Mouse (Mus musculus) hindbrain, embryonic 14.5 days (tissue): ENCODE results near the gene Plod1. TPM values are rescaled to one million over a fixed set of nuclear protein-coding genes. Genes with fewer than 3 reads are reported as not detected.

Experiments used
- ATAC-seq: fragments of 200-750 bp; cut with Nextera tagmentation; 2 replicates; pipeline ENCODE4 v1.8.0; 2017; ENCODE audit warnings: moderate number of reproducible peaks, mild to moderate bottlenecking, moderate TSS enrichment, moderate library complexity; ENCODE audit not compliant: low FRiP score
- DNase-seq: peaks from one replicate; pipeline ENCODE4 v3.0.0-alpha.2; 2015; ENCODE audit warnings: low spot score
- H3K27ac ChIP-seq: fragments of 300-500 bp; sonication (generic); 2 replicates; pipeline ENCODE4 v1.5.1; 2014; ENCODE audit warnings: mild to moderate bottlenecking, moderate library complexity
- H3K27me3 ChIP-seq: fragments of 300-500 bp; sonication (generic); 2 replicates; pipeline ENCODE4 v1.6.1; 2014; ENCODE audit warnings: mild to moderate bottlenecking, low read length, mixed read lengths; ENCODE audit not compliant: control insufficient read depth, insufficient read depth
- H3K36me3 ChIP-seq: fragments of 300-500 bp; sonication (generic); replicated peaks from 2 replicates; pipeline ENCODE4 v1.6.1; 2014; ENCODE audit not compliant: control insufficient read depth, insufficient read depth
- H3K4me1 ChIP-seq: fragments of 300-500 bp; sonication (generic); replicated peaks from 2 replicates; pipeline ENCODE4 v1.6.1; 2014; ENCODE audit warnings: antibody characterized with exemption, low read length, mixed read lengths; ENCODE audit not compliant: control insufficient read depth, insufficient read depth
- H3K4me2 ChIP-seq: fragments of 300-500 bp; sonication (generic); replicated peaks from 2 replicates; pipeline ENCODE4 v1.6.1; 2014; ENCODE audit warnings: mild to moderate bottlenecking, moderate library complexity
- H3K4me3 ChIP-seq: fragments of 300-500 bp; sonication (generic); replicated peaks from 2 replicates; pipeline ENCODE4 v1.5.1; 2014; ENCODE audit warnings: mild to moderate bottlenecking, low read length
- H3K9ac ChIP-seq: fragments of 300-500 bp; sonication (generic); 2 replicates; pipeline ENCODE4 v1.6.1; 2014
- H3K9me3 ChIP-seq: fragments of 300-500 bp; sonication (generic); 2 replicates; pipeline ENCODE4 v1.6.1; 2016; ENCODE audit warnings: low read length; ENCODE audit not compliant: control insufficient read depth
- WGBS: fragments of 180-500 bp; shearing (Covaris S2); extraction: QIAGEN DNeasy Blood & Tissue Kit; methylation state at CpG from one replicate; pipeline ENCODE4 v1.1.7; 2014; 5-methylcytosine and 5-hydroxymethylcytosine counted together
- polyA plus RNA-seq: library from polyadenylated mRNA; unstranded; fragments of >200 nt; fragmentation: Nextera tagmentation; extraction: Ambion mirVana; gene quantifications from 2 replicates; pipeline ENCODE4 v1.2.1, GENCODE M21; 2014

The Plod1 gene
- polyA plus RNA-seq, 1 experiment from 2014 or later, result 28.1 TPM

GRCm38 (mm10) chr4:147903601-147904000, 33.0 kb downstream of the Plod1 start:
- DNase-seq, result no peak
- no peak for ATAC-seq
- 75% methylated on average over 3 of the region's 3 CpGs for WGBS
- Histone ChIP-seq H3K36me3 (peaks cover 36% of the 10 kb centered on the region), H3K4me3 (peak overlapping the region; percentile 77), H3K4me2 (peak overlapping the region; percentile 58), H3K9me3 (no peaks in the 10 kb centered on the region), H3K4me1 (peaks cover 13% of the 10 kb centered on the region), H3K9ac (peak overlapping the region; percentile 82), H3K27me3 (no peaks in the 10 kb centered on the region), H3K27ac (no peak overlapping the region)

- Histone ChIP-seq H3K27me3 (no peaks in the 10 kb centered on the region), H3K36me3 (peaks cover 42% of the 10 kb centered on the region), H3K4me1 (peaks cover 13% of the 10 kb centered on the region), H3K4me2 (peak overlapping the region; percentile 58; the same call in 1 of the 2 replicates), H3K9ac (no peak overlapping the region), H3K27ac (no peak overlapping the region), H3K9me3 (no peaks in the 10 kb centered on the region), H3K4me3 (no peak overlapping the region)
- 92% methylated on average over 12 of the region's 12 CpGs for WGBS
- DNase-seq (no peak), ATAC-seq (no peak)
These were observed 33.6 kb downstream of the Plod1 start for GRCm38 (mm10) chr4:147902906-147903500.

- no peak overlapping the region for H3K4me2 ChIP-seq
- 86% methylated on average over 7 of the region's 7 CpGs for WGBS
- no peaks in the 10 kb centered on the region for H3K9me3 ChIP-seq
- H3K9ac ChIP-seq, result no peak overlapping the region
- no peak for ATAC-seq
- DNase-seq, result no peak
- no peak overlapping the region for H3K27ac ChIP-seq
- no peak overlapping the region for H3K4me3 ChIP-seq
- H3K27me3 ChIP-seq, result no peaks in the 10 kb centered on the region
- H3K4me1 ChIP-seq, result peaks cover 13% of the 10 kb centered on the region
- H3K36me3 ChIP-seq, result peaks cover 68% of the 10 kb centered on the region
These were observed 36.1 kb downstream of the Plod1 start for GRCm38 (mm10) chr4:147900452-147900851.

- Histone ChIP-seq H3K4me2 (no peak overlapping the region), H3K4me3 (no peak overlapping the region), H3K9ac (no peak overlapping the region), H3K27ac (no peak overlapping the region), H3K9me3 (no peaks in the 10 kb centered on the region), H3K36me3 (peaks cover 97% of the 10 kb centered on the region), H3K4me1 (no peaks in the 10 kb centered on the region), H3K27me3 (no peaks in the 10 kb centered on the region)
- ATAC-seq (no peak), DNase-seq (no peak)
- 92% methylated on average over 3 of the region's 3 CpGs for WGBS
These were observed 39.2 kb downstream of the Plod1 start for GRCm38 (mm10) chr4:147897348-147897747.

- Histone ChIP-seq H3K9me3 (no peaks in the 10 kb centered on the region), H3K9ac (no peak overlapping the region), H3K4me2 (no peak overlapping the region), H3K4me1 (no peaks in the 10 kb centered on the region), H3K36me3 (peaks cover 99% of the 10 kb centered on the region), H3K27me3 (no peaks in the 10 kb centered on the region), H3K4me3 (no peak overlapping the region), H3K27ac (no peak overlapping the region)
- 78% methylated on average over 1 of the region's 1 CpGs for WGBS
- ATAC-seq (no peak), DNase-seq (no peak)
These were observed 40.2 kb downstream of the Plod1 start for GRCm38 (mm10) chr4:147896411-147896810.

- H3K4me2 ChIP-seq, result no peak overlapping the region
- peaks cover 100% of the 10 kb centered on the region for H3K36me3 ChIP-seq
- no peak overlapping the region for H3K9ac ChIP-seq
- no peak for DNase-seq
- no peak overlapping the region for H3K27ac ChIP-seq
- no peak overlapping the region for H3K4me3 ChIP-seq
- no peaks in the 10 kb centered on the region for H3K4me1 ChIP-seq
- no peaks in the 10 kb centered on the region for H3K9me3 ChIP-seq
- 94% methylated on average over 4 of the region's 4 CpGs for WGBS
- H3K27me3 ChIP-seq, result no peaks in the 10 kb centered on the region
- ATAC-seq, result no peak
These were observed 40.7 kb downstream of the Plod1 start for GRCm38 (mm10) chr4:147895815-147896330.

DNA sequence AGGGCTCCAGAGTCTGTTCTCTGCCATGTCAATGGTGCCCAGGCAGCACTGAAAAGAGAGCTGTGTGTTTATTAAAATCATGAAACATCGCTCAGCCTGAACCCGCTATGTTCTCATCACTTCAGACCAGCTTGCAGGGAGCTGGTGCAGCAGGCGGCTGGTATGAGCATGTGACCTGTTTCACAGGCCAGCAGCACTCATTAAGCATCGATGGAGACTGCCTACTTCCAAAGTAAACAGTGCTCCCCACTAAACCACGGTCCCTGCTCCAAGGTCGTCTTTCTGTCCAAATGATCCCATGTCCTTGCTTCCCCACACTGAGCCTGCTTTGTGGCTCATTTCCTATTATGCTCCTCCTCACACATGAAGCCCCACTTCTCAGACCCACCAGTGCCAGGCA, 46.2 kb downstream of the Plod1 start:
- H3K9ac ChIP-seq, result no peak overlapping the region
- H3K9me3 ChIP-seq, result no peaks in the 10 kb centered on the region
- no peaks in the 10 kb centered on the region for H3K4me1 ChIP-seq
- DNase-seq (no peak), ATAC-seq (no peak)
- 91% methylated on average over 6 of the region's 6 CpGs for WGBS
- no peak overlapping the region for H3K27ac ChIP-seq
- no peak overlapping the region for H3K4me2 ChIP-seq
- no peak overlapping the region for H3K4me3 ChIP-seq
- peaks cover 96% of the 10 kb centered on the region for H3K36me3 ChIP-seq
- no peaks in the 10 kb centered on the region for H3K27me3 ChIP-seq

DNA sequence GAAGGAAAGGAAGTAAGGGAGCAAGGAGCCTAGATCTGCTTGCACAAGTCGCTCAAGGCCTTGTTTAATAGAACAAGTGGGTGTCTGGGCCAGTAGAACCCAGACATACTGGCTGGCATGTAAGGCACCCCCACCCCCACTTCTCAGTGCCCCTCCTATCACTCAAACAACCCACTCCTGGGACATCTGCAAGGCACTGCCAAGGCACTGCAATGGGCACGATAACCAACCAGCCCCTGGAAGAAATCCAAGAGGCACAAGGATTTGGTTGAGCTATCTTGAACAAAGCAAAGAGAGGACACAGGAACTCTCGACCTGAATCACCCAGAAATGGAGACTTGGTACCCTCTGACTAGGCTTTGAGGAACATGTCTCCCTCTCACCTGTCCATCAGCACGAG, 48.3 kb downstream of the Plod1 start:
- WGBS, result 91% methylated on average over 4 of the region's 4 CpGs
- Histone ChIP-seq H3K27me3 (no peaks in the 10 kb centered on the region), H3K4me2 (no peak overlapping the region), H3K27ac (no peak overlapping the region), H3K36me3 (peaks cover 96% of the 10 kb centered on the region), H3K9me3 (no peaks in the 10 kb centered on the region), H3K4me1 (no peaks in the 10 kb centered on the region), H3K9ac (no peak overlapping the region), H3K4me3 (no peak overlapping the region)
- ATAC-seq (no peak), DNase-seq (no peak)

DNA sequence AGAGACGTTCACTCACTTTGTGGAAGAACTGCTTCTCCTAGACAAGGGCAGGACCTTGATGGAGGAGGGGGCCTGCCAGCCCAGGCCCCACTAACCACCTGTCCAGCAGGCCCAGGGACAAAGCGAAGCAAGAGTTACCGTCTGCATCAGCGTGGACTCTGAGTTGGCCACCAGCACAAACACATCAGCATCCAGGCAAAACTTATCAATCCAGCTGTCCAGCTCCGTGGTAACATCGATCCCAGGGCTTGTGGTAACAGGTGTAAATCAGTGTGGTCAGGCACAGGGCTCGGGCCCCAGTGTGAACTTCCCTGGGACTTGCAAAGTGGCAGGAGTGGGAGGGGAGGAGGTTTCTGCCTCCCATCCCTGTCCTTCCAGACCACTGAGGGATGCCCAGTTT, 49.3 kb downstream of the Plod1 start:
- no peaks in the 10 kb centered on the region for H3K9me3 ChIP-seq
- no peak overlapping the region for H3K4me2 ChIP-seq
- 95% methylated on average over 7 of the region's 7 CpGs for WGBS
- H3K4me3 ChIP-seq, result no peak overlapping the region
- H3K27ac ChIP-seq, result no peak overlapping the region
- no peaks in the 10 kb centered on the region for H3K27me3 ChIP-seq
- no peaks in the 10 kb centered on the region for H3K4me1 ChIP-seq
- no peak overlapping the region for H3K9ac ChIP-seq
- ATAC-seq (no peak), DNase-seq (no peak)
- H3K36me3 ChIP-seq, result peaks cover 96% of the 10 kb centered on the region

- ATAC-seq, result no peak
- no peak overlapping the region for H3K27ac ChIP-seq
- no peaks in the 10 kb centered on the region for H3K27me3 ChIP-seq
- DNase-seq, result no peak
- H3K9me3 ChIP-seq, result no peaks in the 10 kb centered on the region
- H3K9ac ChIP-seq, result no peak overlapping the region
- peaks cover 96% of the 10 kb centered on the region for H3K36me3 ChIP-seq
- WGBS, result 93% methylated on average over 12 of the region's 12 CpGs
- no peak overlapping the region for H3K4me3 ChIP-seq
- H3K4me1 ChIP-seq, result no peaks in the 10 kb centered on the region
- no peak overlapping the region for H3K4me2 ChIP-seq
These were observed 50.4 kb downstream of the Plod1 start for GRCm38 (mm10) chr4:147886158-147886557.
